Mouse (Mus musculus) thymus, adult 2 months (tissue): ENCODE results near the gene AL731706.1. TPM values are rescaled to one million over a fixed set of nuclear protein-coding genes. Genes with fewer than 3 reads are reported as not detected.
"Not testable (repeated sequence)": the region's sequence is repeated elsewhere in the genome, so short reads cannot be mapped to it uniquely, and the experiment has no call there.

Experiments used
- DNase-seq: peaks from one replicate; pipeline ENCODE4 v3.0.0; 2021
- H3K27ac ChIP-seq: fragments of 200-500 bp; 2 replicates; pipeline ENCODE4 v1.5.1; 2012; ENCODE audit warnings: low read length, control low read depth; ENCODE audit not compliant: control insufficient read depth, insufficient read depth
- H3K27me3 ChIP-seq: fragments of 200-500 bp; 2 replicates; pipeline ENCODE4 v1.6.1; 2012; ENCODE audit warnings: mild to moderate bottlenecking, low read length, moderate library complexity, mixed read lengths; ENCODE audit not compliant: control insufficient read depth, insufficient read depth
- H3K36me3 ChIP-seq: fragments of 200-500 bp; 2 replicates; pipeline ENCODE4 v1.6.1; 2012; ENCODE audit warnings: mild to moderate bottlenecking, low read length, moderate library complexity; ENCODE audit not compliant: control insufficient read depth, insufficient read depth
- H3K4me1 ChIP-seq: fragments of 200-500 bp; replicated peaks from 2 replicates; pipeline ENCODE4 v1.6.1; 2012; ENCODE audit warnings: low read length; ENCODE audit not compliant: control insufficient read depth, insufficient read depth
- H3K4me3 ChIP-seq: fragments of 200-500 bp; 2 replicates; pipeline ENCODE4 v1.5.1; 2012; ENCODE audit warnings: mild to moderate bottlenecking, low read length, control low read depth, moderate library complexity; ENCODE audit not compliant: control insufficient read depth, insufficient read depth
- CTCF ChIP-seq: fragments of 200-500 bp; IDR thresholded peaks from 2 replicates; pipeline ENCODE4 v1.5.1; 2012; ENCODE audit warnings: mild to moderate bottlenecking, control low read depth, low read length, moderate library complexity, borderline replicate concordance; ENCODE audit not compliant: control insufficient read depth, poor library complexity, insufficient read depth; ENCODE audit errors: extremely low read depth
- POLR2A ChIP-seq: fragments of 200-500 bp; IDR thresholded peaks from 2 replicates; pipeline ENCODE4 v1.6.1; 2012; ENCODE audit warnings: mild to moderate bottlenecking, low read length, control low read depth, moderate library complexity; ENCODE audit not compliant: control insufficient read depth, poor library complexity, insufficient read depth; ENCODE audit errors: extremely low read depth
- WGBS: fragments of 180-500 bp; shearing (Covaris S2); methylation state at CpG from one replicate; pipeline ENCODE4 v1.1.7; 2018; 5-methylcytosine and 5-hydroxymethylcytosine counted together
- polyA plus RNA-seq: library from polyadenylated mRNA; depleted of rRNA; stranded (reverse); fragments of >200 nt; gene quantifications from 2 replicates; pipeline ENCODE4 v1.2.3, GENCODE M21; 2012

The AL731706.1 gene
- polyA plus RNA-seq, 1 experiment, result 8.0 TPM

- WGBS, result 100% methylated on average over 2 of the region's 2 CpGs
- H3K4me3 ChIP-seq, result no peak overlapping the region
- H3K36me3 ChIP-seq, result no peaks in the 10 kb centered on the region
- H3K27me3 ChIP-seq, result no peaks in the 10 kb centered on the region
- TF ChIP-seq POLR2A (no peak), CTCF (no peak)
- H3K27ac ChIP-seq, result no peak overlapping the region
- DNase-seq, result no peak
- H3K4me1 ChIP-seq, result no peaks in the 10 kb centered on the region
Measured at GRCm38 (mm10) chr2:136894494-136894893, 3.3 kb upstream of the AL731706.1 start.

GRCm38 (mm10) chr2:136891951-136892371 is 772 bp upstream of the AL731706.1 start:
- no peaks in the 10 kb centered on the region for H3K36me3 ChIP-seq
- H3K4me1 ChIP-seq, result no peaks in the 10 kb centered on the region
- under 1% methylated on average over 23 of the region's 23 CpGs for WGBS
- no peak overlapping the region for H3K27ac ChIP-seq
- peak; percentile 62; the same call in 1 of the 2 replicates for TF ChIP-seq POLR2A
- no peak for TF ChIP-seq CTCF
- H3K4me3 ChIP-seq, result peak overlapping the region; percentile 67
- H3K27me3 ChIP-seq, result no peaks in the 10 kb centered on the region
- peak; percentile 93 for DNase-seq

- Histone ChIP-seq H3K4me3 (peak overlapping the region; percentile 99), H3K27ac (peak overlapping the region; percentile 91)
- H3K4me1 ChIP-seq, H3K36me3 ChIP-seq, DNase-seq, H3K27me3 ChIP-seq: not testable (repeated sequence)
- 5% methylated on average over 15 of the region's 15 CpGs for WGBS
Measured at GRCm38 (mm10) chr2:136890716-136891067, 497 bp downstream of the AL731706.1 start.

- H3K27me3 ChIP-seq, result no peaks in the 10 kb centered on the region
- H3K4me3 ChIP-seq, result no peak overlapping the region
- peak; percentile 18 for DNase-seq
- WGBS, result 73% methylated on average over 4 of the region's 4 CpGs
- no peaks in the 10 kb centered on the region for H3K4me1 ChIP-seq
- TF ChIP-seq CTCF, result no peak
- no peak for TF ChIP-seq POLR2A
- H3K36me3 ChIP-seq, result peaks cover 18% of the 10 kb centered on the region
- H3K27ac ChIP-seq, result no peak overlapping the region
Measured at GRCm38 (mm10) chr2:136886846-136887245, 4.3 kb downstream of the AL731706.1 start.

- TF ChIP-seq POLR2A (no peak), CTCF (no peak)
- H3K36me3 ChIP-seq, result peaks cover 29% of the 10 kb centered on the region
- H3K27me3 ChIP-seq, result no peaks in the 10 kb centered on the region
- no peak for DNase-seq
- no peak within 1 kb of the TSS for H3K27ac ChIP-seq
- H3K4me3 ChIP-seq, result no peak within 1 kb of the TSS
- no peaks in the 10 kb centered on the region for H3K4me1 ChIP-seq
- WGBS, result 92% methylated on average over 2 of the region's 2 CpGs
Measured at GRCm38 (mm10) chr2:136885579-136885978, 5.6 kb downstream of the AL731706.1 start, which contains the start of gene AL731706.2. TSS of gene AL731706.2 (minus strand) at chr2:136885679.

- H3K27me3 ChIP-seq, result no peaks in the 10 kb centered on the region
- H3K27ac ChIP-seq, result no peak overlapping the region
- DNase-seq, result no peak
- 85% methylated on average over 5 of the region's 5 CpGs for WGBS
- no peaks in the 10 kb centered on the region for H3K36me3 ChIP-seq
- no peak overlapping the region for H3K4me3 ChIP-seq
- no peaks in the 10 kb centered on the region for H3K4me1 ChIP-seq
- TF ChIP-seq CTCF, result no peak
- no peak for TF ChIP-seq POLR2A
Measured at GRCm38 (mm10) chr2:136854543-136855388, 36.4 kb downstream of the AL731706.1 start.
